Mouse (Mus musculus) cerebellum, adult 11 months (tissue): ENCODE data around the gene Rps29.

ENCODE experiments used
- DNase-seq: peaks from one replicate; pipeline ENCODE4 v3.0.0; 2022

Gene Rps29

GRCm38 (mm10) chr12:69127626-69128025 is 31.4 kb downstream of the Rps29 start:
- no peak for DNase-seq

- no peak for DNase-seq
Measured at GRCm38 (mm10) chr12:69127170-69127569, 31.8 kb downstream of the Rps29 start.

- DNase-seq: no peak
Measured at GRCm38 (mm10) chr12:69125066-69125465, 33.9 kb downstream of the Rps29 start.

- DNase-seq: no peak
Measured at GRCm38 (mm10) chr12:69122801-69123200, 36.2 kb downstream of the Rps29 start.

GRCm38 (mm10) chr12:69119908-69120307 is 39.1 kb downstream of the Rps29 start:
- no peak for DNase-seq
